Mouse (Mus musculus): ENCODE data around the gene Cers3.

DNA sequence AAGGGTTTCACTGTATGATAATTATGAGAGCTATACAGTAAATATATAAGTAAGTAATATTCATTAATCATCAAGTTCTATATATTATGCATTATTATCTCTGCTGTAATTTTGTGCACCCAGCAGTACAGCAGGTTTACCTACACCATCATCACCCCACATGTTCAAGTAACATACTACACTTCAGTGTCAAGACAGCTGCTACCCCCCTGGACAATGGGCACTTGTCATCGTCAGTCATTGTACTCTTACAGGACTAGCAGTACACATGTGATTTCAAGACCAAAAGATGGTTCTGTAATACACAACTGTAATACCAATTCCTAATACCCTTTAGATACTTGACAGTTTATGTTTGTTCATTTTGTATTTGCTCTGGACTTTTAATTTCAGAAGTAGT, 54.0 kb downstream of the Cers3 start:
- TF ChIP-seq CTCF (IDR thresholded peaks at IDR 0.05; ENCODE audit: insufficient read depth, low read depth, low read length) (no peak), POLR2A (IDR thresholded peaks at IDR 0.05; ENCODE audit: insufficient read depth, low read depth, low read length) (no peak)
